Mouse (Mus musculus): ENCODE results near the gene Psmc4. TPM values are rescaled to one million over a fixed set of nuclear protein-coding genes. Genes with fewer than 3 reads are reported as not detected.

The Psmc4 gene
- polyA plus RNA-seq (2012; rRNA removed) = 43.1 and 46.4 TPM in 2 replicates

GRCm38 (mm10) chr7:28049476-28050409 is at the start of gene Psmc4:
Gene Psmc4 (minus strand): TSS chr7:28050101.

GRCm38 (mm10) chr7:28070531-28071298 is 20.8 kb upstream of the Psmc4 start, which contains the start of gene Fcgbp:
Gene Fcgbp (plus strand): TSS chr7:28071236.

GRCm38 (mm10) chr7:28013549-28014444 is 36.1 kb downstream of the Psmc4 start, which contains the start of gene Zfp850:
Gene Zfp850 (minus strand): TSS chr7:28014115.

Other genes with a start within 250 kb of the Psmc4 start
- gene Zfp626, start 242.9 kb downstream of the Psmc4 start, polyA plus RNA-seq (2012; rRNA removed) = 0.08 and 0.10 TPM in 2 replicates
- gene Zfp59, start 211.5 kb downstream of the Psmc4 start, polyA plus RNA-seq (2012; rRNA removed) = 0.02 and 0.05 TPM in 2 replicates
- gene Zfp607a, start 192.6 kb downstream of the Psmc4 start, polyA plus RNA-seq (2012; rRNA removed) = 0.09 and 0.11 TPM in 2 replicates
- gene Zfp974, start 120.6 kb downstream of the Psmc4 start, polyA plus RNA-seq (2012; rRNA removed) = 0.01 and 0.31 TPM in 2 replicates
- gene Zfp780b, start 70.9 kb downstream of the Psmc4 start, polyA plus RNA-seq (2012; rRNA removed) = 0.11 and 0.30 TPM in 2 replicates
- 0.02 and 0.08 TPM in 2 replicates for gene Zfp850, start 36.0 kb downstream of the Psmc4 start, polyA plus RNA-seq (2012; rRNA removed)
- gene Fcgbp, start 21.1 kb upstream of the Psmc4 start, polyA plus RNA-seq (2012; rRNA removed) = 108 and 143 TPM in 2 replicates
- gene 9530053A07Rik, start 79.4 kb upstream of the Psmc4 start, polyA plus RNA-seq (2012; rRNA removed) = 0.01 and 0.03 TPM in 2 replicates
- gene Fbl, start 119.6 kb upstream of the Psmc4 start, polyA plus RNA-seq (2012; rRNA removed) = 13.0 and 31.1 TPM in 2 replicates
- 24.2 and 25.2 TPM in 2 replicates for gene Dyrk1b, start 129.4 kb upstream of the Psmc4 start, polyA plus RNA-seq (2012; rRNA removed)
- gene Eid2, start 217.8 kb upstream of the Psmc4 start, polyA plus RNA-seq (2012; rRNA removed) = 3.5 and 4.9 TPM in 2 replicates
- gene Eid2b, start 227.6 kb upstream of the Psmc4 start, polyA plus RNA-seq (2012; rRNA removed) = 4.4 and 9.7 TPM in 2 replicates
- not detected in 2 replicates for gene Selenov, start 241.1 kb upstream of the Psmc4 start, polyA plus RNA-seq (2012; rRNA removed)